Mouse (Mus musculus): ENCODE results near the gene Gm48551.
A peak's percentile ranks its signal among the peaks of the same experiment; 100 is the strongest.

Gm48551 gene

DNA sequence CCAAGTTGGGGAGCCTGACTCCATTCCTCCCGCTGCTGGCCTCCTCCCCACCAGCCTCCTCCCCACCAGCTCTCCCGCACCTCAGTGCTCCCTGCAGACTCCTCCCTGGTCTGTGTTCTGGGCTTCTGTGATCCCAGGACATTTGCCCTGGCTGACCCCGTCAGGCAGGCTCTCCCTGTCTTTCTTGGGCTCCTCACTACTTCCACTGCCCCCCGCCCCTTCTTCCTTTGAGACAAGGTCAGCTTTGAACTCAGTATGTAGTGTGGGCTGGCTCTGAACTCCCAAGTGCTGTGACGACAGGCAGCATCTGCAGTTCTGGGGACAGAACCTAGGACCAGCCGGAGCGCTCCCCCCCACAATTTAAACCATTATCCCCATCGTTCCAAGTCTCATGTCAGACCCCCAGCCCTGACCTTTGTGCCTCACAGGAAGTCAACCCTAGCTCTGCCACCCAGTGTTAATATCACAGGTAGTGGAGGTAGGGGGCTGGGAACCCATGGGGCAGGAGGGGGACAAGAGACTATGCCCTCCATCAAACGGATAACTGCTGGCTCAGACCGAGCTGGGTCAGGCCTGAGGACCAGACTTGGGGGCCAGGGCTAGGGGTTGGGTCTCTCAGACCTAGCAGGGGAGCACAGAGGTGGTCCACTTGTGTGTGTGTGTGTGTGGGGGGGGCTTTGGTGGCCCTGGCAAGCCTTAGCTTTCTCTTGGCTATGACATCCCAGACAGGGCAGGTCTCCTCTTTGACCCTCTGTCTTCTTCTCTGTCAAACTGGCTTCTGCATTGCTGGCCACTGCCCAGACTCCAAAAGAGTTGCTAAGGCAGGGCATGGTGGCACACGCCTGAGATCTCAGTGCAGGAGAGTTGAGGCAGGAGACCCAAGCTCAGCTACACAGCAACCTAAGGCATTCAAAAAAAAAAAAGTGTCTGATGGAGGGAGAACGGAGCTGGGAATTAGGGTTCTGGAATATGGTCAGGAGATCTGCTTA lies 33.3 kb downstream of the Gm48551 start:
- DNase-seq (ENCODE audit: low read depth, low spot score), result no peak

DNA sequence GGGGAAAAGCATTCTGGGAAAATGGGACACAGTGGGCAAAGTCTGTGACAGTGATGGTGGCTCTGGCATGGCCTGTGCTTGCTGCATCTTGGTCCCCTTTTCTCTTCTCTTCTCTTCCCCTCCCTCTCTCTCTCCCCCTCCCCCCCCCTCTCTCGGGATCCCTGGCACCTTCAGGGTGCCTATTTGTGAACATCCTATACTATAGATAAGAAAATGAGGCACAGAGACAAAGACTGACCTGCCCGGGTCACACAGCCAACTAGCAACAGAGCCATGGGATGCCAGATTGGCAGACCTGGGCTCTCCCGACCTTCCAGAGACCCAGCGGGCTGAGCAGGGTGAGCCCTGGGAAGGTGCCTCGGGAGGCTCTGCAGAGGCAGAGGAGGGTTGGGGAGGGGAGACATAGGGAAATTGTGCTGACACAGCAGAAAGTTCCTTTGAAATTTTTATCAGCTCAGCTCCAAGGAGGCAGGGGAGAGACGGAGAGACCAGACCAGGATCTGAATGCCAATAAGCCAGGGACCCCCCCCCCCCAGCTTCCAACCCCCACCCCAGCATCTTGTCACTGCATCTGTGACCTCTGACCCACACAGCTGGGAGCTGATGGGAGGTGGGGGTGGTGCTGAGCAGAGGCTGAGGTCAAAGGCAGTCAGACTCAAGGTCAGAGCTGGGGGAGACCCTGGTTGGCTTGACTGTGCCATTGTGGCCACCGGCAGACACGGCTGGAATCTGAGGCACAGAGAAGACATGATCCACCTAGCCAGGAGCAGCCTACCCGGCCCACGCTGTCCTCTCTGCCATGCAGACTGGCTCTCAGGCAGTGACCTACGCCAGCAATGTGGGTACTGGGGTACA lies 34.2 kb downstream of the Gm48551 start:
- no peak for DNase-seq (ENCODE audit: low read depth, low spot score)

DNA sequence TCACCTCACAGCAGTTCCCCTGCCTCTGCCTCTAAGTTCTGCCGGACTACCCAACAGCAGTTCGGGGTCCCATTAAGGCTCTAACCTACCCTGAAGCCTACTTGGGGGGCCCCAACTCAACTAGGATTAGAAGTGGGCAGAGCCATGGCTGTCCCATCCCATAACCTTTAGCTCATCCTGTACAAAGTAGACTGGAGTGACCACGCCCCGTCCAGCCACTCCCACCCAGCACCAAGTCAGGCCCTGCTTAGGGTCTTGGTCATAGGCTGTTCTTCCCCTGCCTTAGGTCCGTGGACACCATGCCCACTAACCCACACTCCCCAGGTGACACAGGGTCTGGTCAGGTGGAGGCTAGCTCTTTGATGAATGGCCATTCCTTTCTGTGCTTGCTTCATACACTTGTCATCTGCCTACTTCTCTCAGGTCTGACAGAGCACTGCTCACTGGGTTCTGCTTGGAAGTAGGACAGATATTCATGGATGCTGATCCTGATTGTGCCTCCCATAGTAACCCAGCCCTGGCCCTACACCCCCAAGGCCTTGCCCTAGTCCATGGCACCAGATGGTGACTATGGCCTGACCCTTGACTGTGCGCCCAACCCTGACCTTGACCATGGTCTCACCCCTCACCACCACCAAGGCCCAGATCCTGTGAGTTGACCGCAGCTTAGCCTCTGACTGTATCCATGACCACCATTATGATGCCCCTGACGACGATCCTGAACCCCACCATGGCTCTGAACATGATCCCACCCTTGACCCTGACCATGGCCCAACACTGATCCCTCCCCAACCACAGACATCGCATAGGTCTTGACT lies 35.1 kb downstream of the Gm48551 start:
- DNase-seq (ENCODE audit: low read depth, low spot score), result no peak

DNA sequence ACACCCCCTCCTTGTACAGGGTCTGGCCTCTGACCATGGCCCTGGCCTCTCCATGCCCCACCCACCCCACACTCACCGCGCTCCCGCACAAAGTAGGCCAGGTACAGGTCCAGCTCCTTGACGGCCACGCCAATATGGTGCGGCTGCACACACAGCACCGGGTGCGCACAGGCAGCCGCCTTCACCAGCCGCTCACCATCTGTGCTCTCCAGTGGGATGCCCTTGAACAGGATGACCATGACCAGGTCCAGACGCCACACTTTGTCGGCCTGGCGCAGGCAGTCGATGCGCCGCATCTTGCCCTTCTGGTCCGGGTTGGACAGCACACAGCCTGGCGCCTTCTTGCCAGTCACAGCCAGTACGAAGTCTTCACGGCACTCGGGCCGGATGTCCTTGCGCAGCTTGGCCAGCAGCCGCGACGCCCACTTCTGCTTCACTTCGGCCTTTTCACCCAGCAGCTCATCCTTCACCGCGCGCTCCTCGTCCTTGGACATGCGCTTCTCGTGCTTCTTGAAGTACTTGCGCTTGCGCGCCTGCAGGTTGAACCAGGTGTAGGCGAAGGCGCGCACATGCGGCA lies 36.0 kb downstream of the Gm48551 start:
- no peak for DNase-seq (ENCODE audit: low read depth, low spot score)

DNA sequence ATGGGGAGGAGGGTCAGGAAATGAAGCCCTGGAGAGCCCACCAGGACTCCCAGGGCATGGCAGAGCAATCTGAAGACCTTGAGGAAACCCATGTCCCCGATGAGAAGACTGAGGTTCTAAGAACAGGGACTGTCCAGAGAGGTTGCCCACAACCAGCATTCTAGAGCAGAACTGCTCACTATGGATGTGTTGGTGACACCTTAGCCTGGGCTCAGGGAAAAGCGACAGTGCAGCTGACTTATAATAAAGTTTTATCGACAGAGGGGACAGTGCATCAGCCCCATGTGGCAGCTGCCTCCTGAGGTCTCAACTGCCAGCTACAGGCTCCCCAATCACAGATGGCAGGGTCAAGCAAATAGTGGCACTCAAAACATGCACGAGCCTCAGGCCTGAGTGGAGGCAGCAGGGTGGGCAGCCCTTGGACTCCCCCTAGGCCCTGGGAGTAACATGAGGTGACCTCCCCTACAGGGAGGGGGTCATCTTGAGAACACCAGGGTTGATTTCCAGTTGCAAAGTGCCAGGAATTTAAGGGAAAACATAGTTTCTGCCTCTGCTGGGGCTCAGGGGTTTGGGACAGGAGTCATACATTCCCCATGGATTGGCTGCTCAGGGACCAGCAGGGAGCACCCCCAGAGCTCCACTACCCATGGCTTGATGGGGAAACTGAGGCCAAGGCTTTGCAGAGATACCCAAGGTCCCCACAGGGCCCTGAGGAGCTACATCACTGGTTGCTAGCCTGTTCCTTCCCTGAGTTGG lies 37.0 kb downstream of the Gm48551 start:
- no peak for DNase-seq (ENCODE audit: low read depth, low spot score)

DNA sequence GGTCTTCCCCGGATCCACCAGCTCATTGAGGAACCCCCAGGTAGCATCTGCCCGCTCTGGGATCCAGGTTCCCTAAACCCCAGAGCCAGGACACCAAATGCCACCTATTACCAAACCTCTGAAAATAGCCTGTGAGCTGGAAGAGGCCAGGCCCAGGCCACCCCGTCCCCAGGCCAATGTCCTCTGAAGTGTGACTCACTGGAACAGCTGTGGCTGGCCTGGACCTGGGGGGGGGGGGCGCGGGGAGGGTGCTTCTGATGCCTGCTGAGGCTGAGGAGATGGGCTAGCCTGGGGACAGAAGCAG lies 37.5 kb downstream of the Gm48551 start:
- DNase-seq (ENCODE audit: low read depth, low spot score), result no peak

DNA sequence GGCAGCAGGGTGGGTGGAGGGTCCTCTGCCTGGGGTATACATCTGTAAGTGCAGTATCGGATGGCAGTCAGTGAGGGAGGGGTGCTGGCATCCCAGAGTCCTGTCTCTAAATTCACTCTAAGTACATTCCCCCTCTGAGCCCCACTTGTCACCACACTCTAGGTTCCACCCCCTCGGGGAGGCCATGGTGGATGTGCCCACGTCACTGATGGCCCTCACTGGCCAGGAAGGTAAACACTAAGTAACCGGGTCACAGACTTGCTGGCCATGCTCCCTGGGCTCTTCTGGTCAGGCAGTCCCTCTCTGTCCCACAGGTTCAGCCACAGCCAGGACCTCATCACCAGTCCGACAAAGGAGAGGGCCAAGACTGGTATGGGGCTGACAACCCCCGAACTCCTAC lies 37.9 kb downstream of the Gm48551 start:
- no peak for DNase-seq (ENCODE audit: low read depth, low spot score)

DNA sequence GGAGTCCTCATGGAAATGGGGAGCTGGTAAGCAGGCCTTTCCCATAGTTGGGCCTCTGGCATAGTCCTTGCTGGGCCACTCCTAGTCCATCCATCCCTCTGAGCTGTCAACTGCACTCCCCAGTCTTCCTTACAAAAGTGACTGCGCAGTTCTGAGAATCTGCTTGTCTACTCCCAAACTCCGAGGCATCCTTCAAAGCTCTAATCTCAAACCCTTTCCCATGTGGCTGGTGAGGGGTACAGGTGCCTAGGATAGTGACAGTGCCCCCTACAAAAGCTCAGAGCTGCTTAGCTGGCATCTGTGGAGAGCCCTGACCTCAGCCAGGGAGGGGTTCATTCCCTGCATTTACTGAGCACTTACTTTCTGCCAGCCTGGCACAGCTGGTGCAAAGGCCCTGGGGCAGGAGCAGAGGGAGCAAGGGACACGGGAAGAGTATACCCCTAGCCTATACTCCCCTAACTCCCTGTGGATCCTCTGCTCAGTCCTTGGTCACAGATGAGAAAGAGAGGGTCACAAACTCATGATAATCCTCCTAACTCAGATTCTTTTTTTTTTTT lies 38.5 kb downstream of the Gm48551 start:
- DNase-seq (ENCODE audit: low read depth, low spot score), result no peak

DNA sequence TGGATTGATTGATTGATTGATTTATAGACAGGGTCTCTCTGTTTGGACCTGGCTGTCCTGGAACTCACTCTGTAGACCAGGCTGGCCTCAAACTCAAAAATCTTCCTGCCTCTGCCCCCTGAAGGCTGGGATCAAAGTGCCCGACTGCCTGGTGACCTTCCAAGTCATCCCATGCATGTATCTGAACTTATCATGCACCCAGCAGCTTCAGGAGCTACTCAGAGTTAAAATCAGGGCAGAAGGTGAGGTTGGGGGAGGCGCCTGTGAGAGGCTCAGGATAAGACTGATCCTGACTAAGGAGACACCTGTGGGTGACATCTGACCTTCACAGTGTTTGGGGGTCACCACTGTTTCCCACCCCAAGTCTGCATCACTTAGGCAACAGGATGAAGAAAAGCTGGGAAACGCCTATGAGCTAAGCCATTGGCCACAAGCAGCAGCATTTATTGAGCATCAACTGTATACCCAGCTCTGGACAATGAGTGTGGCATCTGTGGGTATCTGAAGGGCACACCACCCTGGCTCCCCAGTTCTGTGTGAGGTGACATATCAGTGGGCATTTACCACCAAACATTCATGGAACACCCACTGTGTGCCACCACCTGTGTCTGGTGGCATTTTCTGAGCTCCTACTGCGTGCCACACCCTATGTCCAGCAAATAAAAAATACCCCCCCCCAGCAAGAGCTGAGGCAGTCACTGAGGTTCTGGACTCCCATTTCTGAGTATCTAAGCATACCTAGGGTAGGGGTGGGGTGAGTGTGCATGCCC lies 39.4 kb downstream of the Gm48551 start:
- no peak for DNase-seq (ENCODE audit: low read depth, low spot score)

DNA sequence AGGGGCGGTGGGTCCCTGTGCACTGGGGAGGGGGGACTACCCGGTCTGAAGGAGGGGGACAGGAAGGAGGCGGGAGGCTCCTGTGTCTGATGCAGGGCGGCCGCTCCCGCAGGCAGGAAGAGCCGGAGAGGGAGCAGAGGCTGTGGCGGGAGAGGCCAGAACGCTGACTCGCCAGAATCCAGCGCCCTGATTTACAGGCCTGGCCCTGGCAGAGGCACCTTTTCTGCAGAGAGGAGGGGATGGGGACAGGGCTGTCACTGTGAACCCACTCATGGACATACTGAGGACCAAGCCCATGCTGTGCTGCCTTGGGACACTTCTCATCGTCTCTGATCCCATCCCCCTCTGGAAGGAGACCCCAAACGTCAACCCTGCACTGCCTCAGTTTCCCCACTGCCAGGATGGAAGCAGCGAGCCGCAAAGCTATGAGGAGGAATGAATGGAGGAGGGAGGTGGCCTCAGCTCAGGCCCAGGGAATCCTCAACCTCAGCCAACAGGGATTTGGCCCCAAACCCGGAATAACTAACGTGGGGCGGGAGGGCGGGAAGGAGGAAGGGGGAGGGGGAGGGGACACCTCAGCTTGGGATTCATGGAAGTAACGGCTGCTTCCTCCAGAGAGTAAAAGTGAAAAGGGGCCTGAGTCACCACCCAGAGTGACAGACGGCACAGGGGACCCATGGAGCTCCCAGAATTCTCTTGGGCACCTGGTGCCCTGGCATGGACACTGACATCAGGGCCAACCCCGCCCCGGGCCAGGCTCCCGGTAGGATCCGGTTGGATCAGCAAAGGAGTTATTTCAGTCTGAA lies 40.2 kb downstream of the Gm48551 start:
- no peak for DNase-seq (ENCODE audit: low read depth, low spot score)

DNA sequence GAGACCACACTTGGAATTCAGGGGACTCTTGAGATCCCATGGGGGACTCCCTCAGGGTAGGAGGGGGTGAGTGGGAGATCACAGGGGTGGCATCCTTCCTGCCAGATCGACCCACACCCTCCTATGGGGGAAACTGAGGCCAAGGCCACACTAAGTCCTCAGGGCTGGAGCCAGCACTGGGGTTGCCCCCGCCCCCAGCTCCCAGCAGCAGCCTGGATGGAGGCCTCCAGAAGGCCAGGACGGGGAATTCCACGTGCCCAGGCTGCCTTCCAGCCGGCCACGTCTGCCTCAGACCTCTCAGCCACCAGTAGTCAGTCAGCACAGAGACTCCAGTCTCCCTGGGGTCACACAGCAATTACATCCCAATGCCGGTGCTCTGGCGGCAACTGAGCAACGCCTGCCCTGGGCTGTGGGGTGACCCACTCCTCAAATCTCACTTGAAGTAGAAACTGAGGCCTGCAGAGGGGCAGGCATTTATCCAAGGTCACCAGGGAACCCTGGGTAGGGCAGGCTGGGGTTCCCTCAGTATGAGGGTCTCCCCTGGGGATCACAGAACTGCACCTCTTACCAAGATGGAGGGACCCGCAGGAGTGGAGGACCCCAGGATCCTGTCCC lies 41.1 kb downstream of the Gm48551 start:
- DNase-seq (ENCODE audit: low read depth, low spot score), result no peak

DNA sequence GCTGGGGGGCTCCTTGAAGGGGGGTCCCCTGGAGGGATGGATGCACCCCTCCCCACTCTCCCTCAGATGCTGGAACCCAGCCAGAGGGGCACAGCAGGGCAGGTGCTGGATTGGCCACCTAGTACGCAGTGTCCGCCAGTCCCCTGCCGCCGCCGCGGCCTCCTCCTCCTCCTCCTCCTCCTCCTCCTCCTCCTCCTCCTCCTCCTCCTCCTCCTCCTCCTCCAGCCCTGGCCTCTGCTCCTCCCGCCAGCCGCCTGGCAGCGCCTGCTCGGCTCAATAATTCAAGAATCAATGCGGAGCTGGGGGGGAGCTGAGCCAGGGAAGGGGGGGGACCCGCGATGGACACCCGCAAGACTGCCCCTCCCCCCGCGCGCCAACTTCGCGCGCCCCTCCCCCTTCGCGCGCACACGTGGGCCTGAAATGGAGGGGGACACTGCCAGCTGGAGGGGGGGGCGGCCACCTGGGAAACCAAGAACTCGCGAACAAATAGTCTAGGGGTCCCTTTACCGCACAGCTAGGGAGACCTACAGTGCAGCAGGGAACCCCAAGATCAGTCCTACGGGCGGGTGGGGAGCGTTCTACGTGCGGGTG lies 41.9 kb downstream of the Gm48551 start:
- no peak for DNase-seq (ENCODE audit: low read depth, low spot score)

DNA sequence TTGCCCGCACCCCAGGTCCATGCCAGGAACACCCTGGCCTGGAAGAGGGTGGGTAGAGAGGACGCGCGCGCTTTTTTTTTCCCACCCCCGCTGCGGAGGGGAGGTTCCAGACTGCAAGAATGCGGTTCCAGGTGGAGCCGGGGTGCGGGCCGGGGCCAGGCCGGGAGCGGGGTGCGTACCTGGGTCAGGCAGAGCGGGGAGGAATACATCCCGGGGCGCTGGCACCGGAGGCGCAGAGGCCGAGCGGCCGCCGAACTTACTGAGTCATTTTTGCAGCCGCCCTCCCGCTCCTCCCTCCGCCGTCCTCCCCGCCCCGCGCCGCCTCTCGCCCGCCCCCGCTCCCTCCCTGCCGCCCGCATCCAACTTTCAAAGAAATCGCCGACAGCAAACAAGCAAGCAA lies 42.6 kb downstream of the Gm48551 start:
- peak; percentile 62 for DNase-seq (ENCODE audit: low read depth, low spot score)

DNA sequence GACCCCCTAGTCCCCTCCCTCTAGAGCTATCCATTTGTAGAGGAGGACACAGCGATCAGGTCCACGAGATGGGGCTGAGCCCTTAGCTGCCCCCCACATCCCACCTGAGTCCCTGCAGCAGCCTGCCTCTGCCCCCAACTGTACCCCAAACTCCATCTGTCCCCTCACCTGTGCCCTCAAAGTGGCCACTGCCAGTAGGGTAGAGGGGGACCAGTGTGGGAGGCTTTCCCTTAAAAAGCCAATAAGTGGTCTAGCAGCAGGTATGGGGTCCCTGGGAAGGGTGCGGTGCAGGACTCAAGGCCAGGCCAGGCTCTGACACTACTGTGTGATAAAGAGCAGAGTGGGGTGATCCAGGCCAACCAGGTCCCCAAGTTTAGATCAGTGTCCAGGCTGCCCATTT lies 43.1 kb downstream of the Gm48551 start:
- DNase-seq (ENCODE audit: low read depth, low spot score), result no peak

DNA sequence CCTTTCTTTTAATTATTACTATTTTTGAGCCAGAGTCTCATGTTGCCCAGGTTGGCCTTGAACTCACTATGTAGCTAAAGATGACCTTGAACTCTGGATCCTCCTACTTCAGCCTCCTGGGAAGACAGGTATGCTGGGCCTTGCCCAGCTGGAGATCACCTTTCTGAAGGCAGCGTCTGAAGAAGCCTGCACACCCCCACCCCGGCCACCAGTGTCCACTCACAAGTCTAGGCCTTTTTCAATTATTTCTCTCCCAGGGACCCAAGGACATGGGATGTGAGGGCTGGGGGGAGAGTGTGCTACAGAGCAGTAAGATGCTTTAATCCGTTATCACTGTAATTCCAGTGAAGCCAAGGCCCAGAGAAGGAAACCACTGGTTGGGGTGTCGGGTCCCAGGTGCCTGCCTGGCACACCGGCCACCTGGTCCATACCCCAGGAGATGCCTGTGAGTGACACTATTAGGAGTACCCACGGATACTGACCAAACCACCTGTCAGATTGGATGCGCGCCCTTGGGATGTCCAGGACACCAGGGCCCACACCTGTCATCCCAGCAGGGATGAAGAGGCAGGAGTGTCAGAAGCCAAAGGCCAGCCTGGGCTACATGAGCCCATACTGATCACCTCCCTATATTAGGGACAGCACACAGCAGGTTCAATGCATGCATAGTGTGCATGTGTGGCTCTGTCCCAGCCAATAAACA lies 43.7 kb downstream of the Gm48551 start:
- no peak for DNase-seq (ENCODE audit: low read depth, low spot score)

DNA sequence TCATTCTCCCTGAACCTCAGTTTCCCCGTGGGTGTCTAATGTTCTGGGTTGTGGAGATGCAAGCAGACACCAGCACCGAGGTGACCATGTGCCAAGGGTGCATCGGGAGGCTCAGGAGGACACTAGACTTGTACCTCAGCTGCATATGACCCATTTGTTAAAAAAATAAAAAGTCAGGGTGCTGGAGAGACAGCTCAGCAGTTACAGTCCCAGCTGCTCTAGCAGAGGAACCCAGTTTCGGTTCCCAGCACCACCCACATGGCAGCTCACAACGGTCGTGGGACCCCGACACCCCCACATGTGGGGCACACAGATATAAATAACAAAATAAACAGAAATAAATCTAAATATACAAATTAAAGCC lies 44.2 kb downstream of the Gm48551 start:
- DNase-seq (ENCODE audit: low read depth, low spot score), result no peak

DNA sequence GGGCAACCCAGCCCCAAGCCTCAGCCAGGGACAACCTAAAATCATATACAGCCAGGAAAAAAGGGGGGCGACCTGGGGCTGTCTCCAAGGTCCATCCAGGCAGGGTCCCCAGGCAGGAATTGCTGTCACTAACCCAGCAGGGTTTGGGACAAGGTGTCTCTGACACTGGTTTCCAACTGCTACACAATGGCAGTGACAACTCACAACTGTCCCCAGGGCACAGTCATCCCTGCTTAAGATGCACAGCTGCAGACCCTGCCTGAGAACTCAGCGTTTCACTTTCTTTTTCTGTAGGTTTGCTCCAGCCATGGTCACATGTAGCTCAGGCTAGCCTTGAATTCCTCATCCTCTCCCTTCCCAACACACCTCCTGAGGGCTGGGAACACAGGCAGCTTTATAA lies 44.8 kb downstream of the Gm48551 start:
- no peak for DNase-seq (ENCODE audit: low read depth, low spot score)

Data from CD4-positive helper T cell, adult 2 months (primary cell).